ENCODE assay signal across 8 mouse cellular contexts in the genomic region with DNA sequence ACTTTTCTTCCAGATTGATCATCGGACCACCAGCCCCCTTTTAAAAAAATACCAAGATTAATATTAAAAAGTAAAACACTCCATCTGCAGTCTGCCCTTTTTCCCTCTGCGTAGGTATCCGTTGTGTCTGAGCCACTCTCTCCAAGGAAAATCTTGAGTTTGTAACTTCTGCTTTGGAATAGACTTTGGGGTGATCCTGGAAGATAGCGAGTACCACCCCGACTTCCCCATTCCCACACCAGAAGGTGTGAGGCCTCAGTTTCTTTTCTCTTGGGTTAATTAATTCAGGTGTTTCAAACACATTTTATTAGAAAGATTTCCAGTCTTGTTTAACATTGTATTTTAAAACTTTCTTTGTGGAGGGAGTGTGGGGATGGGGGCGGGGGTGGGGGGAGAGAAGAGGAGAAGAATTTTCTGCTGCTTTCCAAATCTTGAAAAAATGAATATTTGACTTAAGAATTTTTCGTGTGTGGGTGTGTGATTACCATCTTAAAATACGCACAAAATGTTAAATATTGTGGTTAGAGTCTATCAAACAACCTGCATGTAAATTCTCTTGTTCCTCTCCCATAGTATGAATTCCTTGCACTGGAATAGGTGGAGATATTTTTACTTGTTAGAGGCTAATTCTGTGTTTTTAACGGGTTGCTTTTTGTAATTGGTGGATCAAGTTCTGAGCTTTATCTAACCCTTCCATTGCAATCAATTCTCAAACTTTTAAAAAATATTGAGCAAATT. TPM values are rescaled to one million over a fixed set of nuclear protein-coding genes. Genes with fewer than 3 reads are reported as not detected.
DNase-seq lines count a peak whose midpoint lies in the region; ATAC-seq and TF ChIP-seq lines count a peak whose summit lies in the region.

No protein-coding gene starts in this region.

- no peak for ATAC-seq in heart, embryonic 12.5 days (ENCODE audit: insufficient number of reproducible peaks, low FRiP score)
- ATAC-seq in forebrain, embryonic 13.5 days: no peak
- ATAC-seq in liver, embryonic 14.5 days (ENCODE audit: insufficient read depth): no peak
- no peak for ATAC-seq in monocyte, adult 5-6 weeks (replicated peaks; ENCODE audit: insufficient number of reproducible peaks, low FRiP score, low TSS enrichment, poor library complexity, severe bottlenecking)

- TF ChIP-seq POLR2A in CH12.LX (IDR thresholded peaks at IDR 0.05; ENCODE audit: low read depth, low read length): no peak

- peak overlapping the region; percentile 73 for H3K4me3 ChIP-seq in heart, embryonic 12.5 days
- H3K4me3 ChIP-seq in CH12.LX (replicated peaks in 1 of 3; ENCODE audit: low read depth in 2 of 3, low read length in 2 of 3, poor library complexity in 1 of 3): peak overlapping the region; percentile 66 to 88 (median 78)
- H3K4me3 ChIP-seq in forebrain, embryonic 13.5 days: peak overlapping the region; percentile 99
- peak overlapping the region; percentile 86 to 100 for H3K4me3 ChIP-seq in liver, embryonic 14.5 days (ENCODE audit: insufficient read depth in 1 of 2, low read depth in 2 of 2, low read length in 2 of 2)

- no peak for TF ChIP-seq RAD21 in CH12.LX (IDR thresholded peaks at IDR 0.05; ENCODE audit: low read depth, low read length)

- no peaks in the 10 kb centered on the region for H3K9me3 ChIP-seq in heart, embryonic 12.5 days (replicated peaks)
- H3K9me3 ChIP-seq in CH12.LX (replicated peaks; ENCODE audit: low read length): no peaks in the 10 kb centered on the region
- no peaks in the 10 kb centered on the region for H3K9me3 ChIP-seq in forebrain, embryonic 13.5 days (replicated peaks)
- no peaks in the 10 kb centered on the region for H3K9me3 ChIP-seq in liver, embryonic 14.5 days (ENCODE audit: control insufficient read depth, low read length)

- TF ChIP-seq CTCF in CH12.LX (conservative IDR thresholded peaks at IDR 0.05 in 1 of 2, IDR thresholded peaks at IDR 0.05 in 1 of 2; ENCODE audit: low read depth in 2 of 2, low read length in 2 of 2): no peak
- no peak for TF ChIP-seq CTCF in liver, embryonic 14.5 days (IDR thresholded peaks at IDR 0.05; ENCODE audit: low read depth)

- peak overlapping the region; percentile 96 for H3K9ac ChIP-seq in heart, embryonic 12.5 days
- peak overlapping the region; percentile 87 for H3K9ac ChIP-seq in CH12.LX (ENCODE audit: insufficient read depth, low read depth)
- peak overlapping the region; percentile 100 for H3K9ac ChIP-seq in forebrain, embryonic 13.5 days
- peak overlapping the region; percentile 96 for H3K9ac ChIP-seq in liver, embryonic 14.5 days (replicated peaks)

- 6% methylated on average over 9 of the region's 9 CpGs for WGBS in heart, embryonic 12.5 days
- WGBS in forebrain, embryonic 13.5 days: 3% methylated on average over 9 of the region's 9 CpGs
- WGBS in liver, embryonic 14.5 days (ENCODE audit: insufficient replicate concordance): 5% methylated on average over 9 of the region's 9 CpGs

- no peak for TF ChIP-seq EP300 in CH12.LX (IDR thresholded peaks at IDR 0.05; ENCODE audit: low read length)
- no peak for TF ChIP-seq EP300 in liver, embryonic 14.5 days (IDR thresholded peaks at IDR 0.05; ENCODE audit: low read depth)

- H3K36me3 ChIP-seq in heart, embryonic 12.5 days: peaks cover 33% of the 10 kb centered on the region
- H3K36me3 ChIP-seq in CH12.LX (replicated peaks in 1 of 2; ENCODE audit: control insufficient read depth in 1 of 2, insufficient read depth in 1 of 2, low read length in 1 of 2): peaks cover 14 to 46% of the 10 kb centered on the region in 2 experiments
- H3K36me3 ChIP-seq in forebrain, embryonic 13.5 days (ENCODE audit: poor library complexity, severe bottlenecking): peaks cover 32% of the 10 kb centered on the region
- peaks cover 46% of the 10 kb centered on the region for H3K36me3 ChIP-seq in liver, embryonic 14.5 days (replicated peaks; ENCODE audit: control insufficient read depth, insufficient read depth, low read depth)

- in situ Hi-C loops in CH12.LX (cut with MboI; ENCODE audit: low pct_ligation_motif_present, low pct_unique_long_range_greater_than_20kb, low sequenced_read_pairs): no loop called here

- peaks cover 70% of the 10 kb centered on the region for H3K79me2 ChIP-seq in CH12.LX (replicated peaks; ENCODE audit: control insufficient read depth, extremely low read depth, insufficient read depth, poor library complexity, severe bottlenecking)

- peaks cover 13% of the 10 kb centered on the region for H3K4me1 ChIP-seq in heart, embryonic 12.5 days (replicated peaks)
- H3K4me1 ChIP-seq in CH12.LX (ENCODE audit: control insufficient read depth in 1 of 2, insufficient read depth in 2 of 2): peaks cover 0 to 36% of the 10 kb centered on the region in 2 experiments; a peak in 2 of 4 replicates
- peaks cover 41% of the 10 kb centered on the region for H3K4me1 ChIP-seq in forebrain, embryonic 13.5 days
- H3K4me1 ChIP-seq in liver, embryonic 14.5 days (replicated peaks; ENCODE audit: control insufficient read depth in 2 of 2, insufficient read depth in 2 of 2, low read length in 1 of 2): peaks cover 1 to 4% of the 10 kb centered on the region in 2 experiments; a peak in 3 of 4 replicates

- peak overlapping the region; percentile 76 for H3K4me2 ChIP-seq in heart, embryonic 12.5 days
- H3K4me2 ChIP-seq in CH12.LX (ENCODE audit: insufficient read depth, low read depth, poor library complexity, severe bottlenecking): peak overlapping the region; percentile 100
- H3K4me2 ChIP-seq in forebrain, embryonic 13.5 days: peak overlapping the region; percentile 72
- peak overlapping the region; percentile 84 for H3K4me2 ChIP-seq in liver, embryonic 14.5 days (ENCODE audit: low read depth)

- dilution Hi-C loops in CH12.LX (cut with MboI; ENCODE audit: extremely low pct_ligation_motif_present, extremely low pct_unique_long_range_greater_than_20kb, low sequenced_read_pairs): no loop called here

- no peaks in the 10 kb centered on the region for H3K27me3 ChIP-seq in heart, embryonic 12.5 days (replicated peaks)
- H3K27me3 ChIP-seq in CH12.LX (replicated peaks): no peaks in the 10 kb centered on the region
- no peaks in the 10 kb centered on the region for H3K27me3 ChIP-seq in forebrain, embryonic 13.5 days
- H3K27me3 ChIP-seq in liver, embryonic 14.5 days (ENCODE audit: control insufficient read depth, insufficient read depth, low read length): no peaks in the 10 kb centered on the region

- DNase-seq in heart, postnatal 4 days: no peak
- DNase-seq in CH12.LX (ENCODE audit: extremely low read depth): no peak
- DNase-seq in liver, embryonic 14.5 days (ENCODE audit: low read depth in 3 of 3, low spot score in 3 of 3): no peak
- DNase-seq in retina, embryonic 14.5 days (ENCODE audit: low spot score): no peak
- DNase-seq in adrenal gland, adult (ENCODE audit: inconsistent age in 2 of 2, low spot score in 1 of 2): no peak

- peak overlapping the region; percentile 97 for H3K27ac ChIP-seq in heart, embryonic 12.5 days (ENCODE audit: poor library complexity, severe bottlenecking)
- no peak overlapping the region for H3K27ac ChIP-seq in CH12.LX (ENCODE audit: insufficient read depth, low read depth)
- peak overlapping the region; percentile 97 for H3K27ac ChIP-seq in forebrain, embryonic 13.5 days
- peak overlapping the region; percentile 86 for H3K27ac ChIP-seq in liver, embryonic 14.5 days

RNA-seq across cellular contexts. Expression of a gene that starts 1.3 kb away (rescaled TPM):
- polyA plus RNA-seq in heart, embryonic 12.5 days (2016; fragmentation: Nextera tagmentation; extraction: Ambion mirVana): 75.0 and 81.4 TPM in 2 replicates
- total RNA-seq in heart, postnatal 4 days (2021): 10 to 100 TPM; 40.2 to 42.6 TPM
- 23.4 and 23.7 TPM in 2 replicates for total RNA-seq in CH12.LX (2012; rRNA removed)
- 57.6 and 66.7 TPM in 2 replicates for total RNA-seq in CH12.LX (2014; rRNA removed)
- polyA plus RNA-seq in CH12.LX (2012; ENCODE audit: insufficient read length, low read depth): 39.3 and 50.7 TPM in 2 replicates
- 105 and 110 TPM in 2 replicates for polyA plus RNA-seq in forebrain, embryonic 13.5 days (2015; fragmentation: Nextera tagmentation; extraction: Ambion mirVana)
- 12.9 and 18.5 TPM in 2 replicates for polyA plus RNA-seq in liver, embryonic 14.5 days (2012; rRNA removed)
- 23.8 and 24.2 TPM in 2 replicates for polyA plus RNA-seq in liver, embryonic 14.5 days (2014; fragmentation: Nextera tagmentation; extraction: Ambion mirVana)
- total RNA-seq in monocyte, adult 5-6 weeks (2017): 6.1 to 9.4 TPM (median 6.7 TPM) in 3 replicates

RNA-seq across cellular contexts. Expression of a gene that starts 1.8 kb away (rescaled TPM):
- 8.2 and 9.1 TPM in 2 replicates for polyA plus RNA-seq in heart, embryonic 12.5 days (2016; fragmentation: Nextera tagmentation; extraction: Ambion mirVana)
- 10 to 100 TPM; 10.0 TPM for total RNA-seq in heart, postnatal 4 days (2021)
- total RNA-seq in CH12.LX (2012; rRNA removed) (8.8 and 8.9 TPM in 2 replicates), CH12.LX (2014; rRNA removed) (12.0 and 16.6 TPM in 2 replicates)
- polyA plus RNA-seq in CH12.LX (2012; ENCODE audit: insufficient read length, low read depth): 44.3 and 47.1 TPM in 2 replicates
- polyA plus RNA-seq in forebrain, embryonic 13.5 days (2015; fragmentation: Nextera tagmentation; extraction: Ambion mirVana): 7.9 and 8.3 TPM in 2 replicates
- polyA plus RNA-seq in liver, embryonic 14.5 days (2012; rRNA removed): 6.8 and 9.7 TPM in 2 replicates
- polyA plus RNA-seq in liver, embryonic 14.5 days (2014; fragmentation: Nextera tagmentation; extraction: Ambion mirVana): 7.4 and 8.4 TPM in 2 replicates
- total RNA-seq in monocyte, adult 5-6 weeks (2017): 0.29 to 0.64 TPM in 2 of 3 replicates, not detected in the other

RNA-seq across cellular contexts. Expression of a gene that starts 16.5 kb away (rescaled TPM):
- 24.5 and 28.2 TPM in 2 replicates for polyA plus RNA-seq in heart, embryonic 12.5 days (2016; fragmentation: Nextera tagmentation; extraction: Ambion mirVana)
- 10 to 100 TPM; 16.7 to 18.9 TPM for total RNA-seq in heart, postnatal 4 days (2021)
- total RNA-seq in CH12.LX (2012; rRNA removed) (40.5 and 41.9 TPM in 2 replicates), CH12.LX (2014; rRNA removed) (36.2 and 43.6 TPM in 2 replicates)
- polyA plus RNA-seq in CH12.LX (2012; ENCODE audit: insufficient read length, low read depth): 60.6 and 71.0 TPM in 2 replicates
- polyA plus RNA-seq in forebrain, embryonic 13.5 days (2015; fragmentation: Nextera tagmentation; extraction: Ambion mirVana): 82.2 and 87.3 TPM in 2 replicates
- polyA plus RNA-seq in liver, embryonic 14.5 days (2012; rRNA removed): 5.9 and 7.9 TPM in 2 replicates
- polyA plus RNA-seq in liver, embryonic 14.5 days (2014; fragmentation: Nextera tagmentation; extraction: Ambion mirVana): 21.1 and 22.9 TPM in 2 replicates
- total RNA-seq in monocyte, adult 5-6 weeks (2017): 11.8 to 19.2 TPM (median 15.1 TPM) in 3 replicates

RNA-seq across cellular contexts. Expression of a gene that starts 23.8 kb away (rescaled TPM):
- 16.6 and 17.7 TPM in 2 replicates for polyA plus RNA-seq in heart, embryonic 12.5 days (2016; fragmentation: Nextera tagmentation; extraction: Ambion mirVana)
- total RNA-seq in heart, postnatal 4 days (2021): 10 to 100 TPM; 11.2 to 11.3 TPM
- total RNA-seq in CH12.LX (2012; rRNA removed) (21.5 and 21.7 TPM in 2 replicates), CH12.LX (2014; rRNA removed) (24.6 and 27.9 TPM in 2 replicates)
- polyA plus RNA-seq in CH12.LX (2012; ENCODE audit: insufficient read length, low read depth): 23.8 and 29.4 TPM in 2 replicates
- polyA plus RNA-seq in forebrain, embryonic 13.5 days (2015; fragmentation: Nextera tagmentation; extraction: Ambion mirVana): 20.5 and 22.6 TPM in 2 replicates
- 5.7 and 6.2 TPM in 2 replicates for polyA plus RNA-seq in liver, embryonic 14.5 days (2012; rRNA removed)
- 7.3 and 8.7 TPM in 2 replicates for polyA plus RNA-seq in liver, embryonic 14.5 days (2014; fragmentation: Nextera tagmentation; extraction: Ambion mirVana)
- total RNA-seq in monocyte, adult 5-6 weeks (2017): 11.8 to 26.0 TPM (median 23.3 TPM) in 3 replicates

RNA-seq across cellular contexts. Expression of a gene that starts 36.5 kb away (rescaled TPM):
- polyA plus RNA-seq in heart, embryonic 12.5 days (2016; fragmentation: Nextera tagmentation; extraction: Ambion mirVana): 26.9 and 29.1 TPM in 2 replicates
- total RNA-seq in heart, postnatal 4 days (2021): 10 to 100 TPM; 11.5 to 13.6 TPM
- total RNA-seq in CH12.LX (2012; rRNA removed) (2.9 and 3.9 TPM in 2 replicates), CH12.LX (2014; rRNA removed) (2.0 and 2.7 TPM in 2 replicates)
- 2.3 TPM in 2 replicates for polyA plus RNA-seq in CH12.LX (2012; ENCODE audit: insufficient read length, low read depth)
- 158 and 161 TPM in 2 replicates for polyA plus RNA-seq in forebrain, embryonic 13.5 days (2015; fragmentation: Nextera tagmentation; extraction: Ambion mirVana)
- 1.3 and 1.5 TPM in 2 replicates for polyA plus RNA-seq in liver, embryonic 14.5 days (2012; rRNA removed)
- polyA plus RNA-seq in liver, embryonic 14.5 days (2014; fragmentation: Nextera tagmentation; extraction: Ambion mirVana): 5.0 and 6.0 TPM in 2 replicates
- not detected in 3 replicates for total RNA-seq in monocyte, adult 5-6 weeks (2017)
